Mouse (Mus musculus): ENCODE results near the gene Ogdh. TPM values are rescaled to one million over a fixed set of nuclear protein-coding genes. Genes with fewer than 3 reads are reported as not detected.

Gene Ogdh
- polyA plus RNA-seq, 1 experiment from 2014 or later = 91.4 TPM

DNA sequence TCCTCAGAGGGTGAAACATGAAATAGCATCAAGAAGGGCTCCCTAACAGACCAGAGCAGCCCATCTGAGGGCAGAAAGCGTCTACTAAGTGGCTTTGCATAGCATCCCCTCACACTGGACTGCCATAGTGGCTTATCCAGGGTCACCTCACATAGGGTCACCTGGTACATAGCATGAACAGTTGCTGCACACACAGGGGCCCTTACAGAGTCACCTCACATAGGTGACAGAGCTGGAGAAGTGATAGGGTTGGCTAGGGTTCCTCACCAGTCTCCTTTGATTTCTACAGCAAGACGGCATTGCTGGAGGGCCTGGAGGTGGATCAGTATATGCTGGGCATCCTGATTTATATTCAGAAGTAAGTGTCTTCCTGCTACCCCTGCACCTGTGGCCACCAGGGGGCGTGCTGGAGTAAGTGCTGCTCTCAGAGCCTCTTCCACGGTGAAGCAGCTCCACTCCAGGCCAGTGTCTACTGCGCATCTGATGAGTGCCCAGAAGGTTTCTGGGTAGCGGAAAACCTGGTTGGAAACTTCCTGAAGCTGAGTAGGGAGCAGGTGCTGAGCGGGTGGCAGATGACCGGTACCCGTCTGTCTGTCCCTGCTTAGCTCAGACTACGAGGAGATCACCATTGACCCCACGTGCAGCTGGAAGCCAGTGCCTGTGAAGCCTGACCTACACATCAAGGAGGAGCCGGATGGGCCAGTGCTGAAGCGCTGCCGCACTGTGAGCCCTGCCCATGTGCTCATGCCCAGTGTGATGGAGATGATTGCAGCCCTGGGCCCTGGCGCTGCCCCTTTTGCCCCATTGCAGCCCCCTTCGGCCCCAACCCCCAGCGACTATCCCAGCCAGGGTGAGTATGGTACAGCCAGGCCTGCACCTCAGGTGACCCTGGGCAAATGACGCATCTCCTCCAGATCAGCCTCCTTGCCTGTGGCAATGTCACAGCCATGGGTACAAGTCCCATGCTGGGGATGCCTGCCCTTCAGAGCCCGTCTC, 111.4 kb downstream of the Ogdh start:
- WGBS = 88% methylated on average over 19 of the region's 19 CpGs
- H3K4me1 ChIP-seq = peaks cover 43% of the 10 kb centered on the region
- no peak overlapping the region for H3K4me3 ChIP-seq
- no peak for ATAC-seq (ENCODE audit: insufficient number of reproducible peaks, low FRiP score, low TSS enrichment, low read depth)
- H3K36me3 ChIP-seq = peaks cover 75% of the 10 kb centered on the region
- no peaks in the 10 kb centered on the region for H3K27me3 ChIP-seq
- H3K4me2 ChIP-seq = no peak overlapping the region
- H3K27ac ChIP-seq = no peak overlapping the region
- H3K9ac ChIP-seq = no peak overlapping the region
- H3K9me3 ChIP-seq = no peaks in the 10 kb centered on the region

DNA sequence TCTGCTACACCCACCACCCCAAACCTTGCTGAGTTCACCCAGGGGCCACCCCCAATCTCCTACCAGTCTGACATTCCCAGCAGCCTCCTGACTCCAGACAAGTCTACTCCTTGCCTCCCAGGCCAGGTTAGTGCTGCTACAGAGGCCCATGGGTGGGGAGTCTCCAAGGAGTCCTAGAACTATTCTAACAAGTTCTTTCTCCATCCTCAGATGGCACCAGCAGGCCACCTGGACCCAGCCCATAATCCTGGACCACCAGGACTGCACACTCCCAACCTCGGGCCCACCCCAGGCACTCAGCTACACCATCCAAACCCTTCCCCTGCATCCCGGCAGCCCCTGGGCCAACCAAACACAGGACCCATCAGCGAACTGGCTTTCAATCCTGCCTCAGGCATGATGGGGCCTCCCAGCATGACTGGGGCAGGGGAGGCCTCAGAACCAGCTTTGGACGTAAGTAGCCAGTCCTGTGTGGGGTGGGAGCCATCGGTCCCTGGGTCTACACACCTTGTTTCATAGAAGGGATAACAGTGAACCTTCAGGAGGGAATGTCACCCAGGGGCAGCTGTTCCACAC, 112.5 kb downstream of the Ogdh start:
- Histone ChIP-seq H3K9me3 (no peaks in the 10 kb centered on the region), H3K4me3 (no peak overlapping the region), H3K27me3 (no peaks in the 10 kb centered on the region), H3K4me2 (no peak overlapping the region), H3K9ac (no peak overlapping the region), H3K27ac (peak overlapping the region; percentile 94), H3K4me1 (peaks cover 43% of the 10 kb centered on the region), H3K36me3 (peaks cover 64% of the 10 kb centered on the region)
- WGBS = 89% methylated on average over 5 of the region's 5 CpGs
- ATAC-seq (ENCODE audit: insufficient number of reproducible peaks, low FRiP score, low TSS enrichment, low read depth) = no peak

DNA sequence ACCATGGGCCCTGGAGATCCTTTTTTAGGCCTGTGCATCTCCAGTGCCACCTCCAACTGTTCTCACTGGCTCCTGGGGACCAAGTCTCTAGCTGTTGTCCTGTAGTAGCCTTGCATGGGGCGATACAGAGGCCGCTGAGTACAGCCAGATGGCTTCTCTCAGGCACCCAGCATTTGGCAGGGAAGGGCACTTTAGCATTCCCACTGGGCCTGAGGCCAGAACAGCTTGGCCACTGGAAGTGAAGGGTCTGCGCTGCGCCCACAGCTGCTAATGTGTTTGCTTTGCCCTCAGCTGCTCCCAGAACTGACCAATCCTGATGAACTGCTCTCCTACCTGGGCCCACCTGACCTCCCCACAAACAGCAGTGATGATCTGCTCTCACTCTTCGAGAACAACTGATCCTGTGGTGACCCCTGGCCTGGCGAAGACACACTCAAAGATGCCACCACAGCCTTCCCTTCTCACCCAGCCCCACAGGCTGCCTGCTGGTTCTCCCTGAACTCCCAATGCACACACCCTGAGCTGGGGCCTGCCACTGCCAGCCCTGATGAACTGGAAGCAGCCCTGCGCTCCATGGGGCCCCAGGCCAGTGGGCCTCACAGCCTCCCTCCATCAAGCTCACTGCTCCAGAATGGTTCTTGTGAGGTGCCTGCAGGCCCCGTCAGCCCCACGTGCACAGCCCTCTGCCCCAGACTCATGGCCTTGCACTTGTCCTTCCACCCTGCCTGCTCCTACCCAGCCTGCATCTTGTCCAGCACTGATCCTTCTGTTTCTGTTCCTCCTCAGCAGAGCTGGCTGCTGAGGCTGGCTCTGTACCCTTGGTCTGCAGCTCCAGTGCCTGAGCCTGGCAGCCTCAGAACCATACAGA, 113.5 kb downstream of the Ogdh start:
- Histone ChIP-seq H3K9me3 (no peaks in the 10 kb centered on the region), H3K4me3 (no peak overlapping the region), H3K27ac (peak overlapping the region; percentile 94), H3K36me3 (peaks cover 54% of the 10 kb centered on the region), H3K9ac (0 out of 2 replicates have a peak overlapping the region, but pooled peaks have one; percentile 26), H3K4me1 (peaks cover 43% of the 10 kb centered on the region), H3K27me3 (no peaks in the 10 kb centered on the region), H3K4me2 (no peak overlapping the region)
- WGBS = 68% methylated on average over 9 of the region's 9 CpGs
- ATAC-seq (ENCODE audit: insufficient number of reproducible peaks, low FRiP score, low TSS enrichment, low read depth) = no peak

GRCm38 (mm10) chr11:6405591-6406081, 114.2 kb downstream of the Ogdh start:
- 0 out of 2 replicates have a peak overlapping the region, but pooled peaks have one; percentile 26 for H3K9ac ChIP-seq
- H3K4me1 ChIP-seq = peaks cover 43% of the 10 kb centered on the region
- H3K27ac ChIP-seq = peak overlapping the region; percentile 94
- WGBS = 25% methylated on average over 4 of the region's 4 CpGs
- peak; percentile 66 for ATAC-seq (ENCODE audit: insufficient number of reproducible peaks, low FRiP score, low TSS enrichment, low read depth)
- H3K4me2 ChIP-seq = no peak overlapping the region
- H3K36me3 ChIP-seq = peaks cover 48% of the 10 kb centered on the region
- no peaks in the 10 kb centered on the region for H3K27me3 ChIP-seq
- H3K9me3 ChIP-seq = no peaks in the 10 kb centered on the region
- no peak overlapping the region for H3K4me3 ChIP-seq

Small RNAs within 50 kb of the gene (microRNA-seq; reads per million reads assigned to microRNA genes)
- not detected for gene Mir7651

Other genes with a start within 250 kb of the Ogdh start
- gene Camk2b, start 225.3 kb upstream of the Ogdh start, polyA plus RNA-seq (2015; fragmentation: Nextera tagmentation; extraction: Ambion mirVana) = 2.6 and 4.4 TPM in 2 replicates
- gene A730071L15Rik, start 91.6 kb upstream of the Ogdh start, polyA plus RNA-seq (2015; fragmentation: Nextera tagmentation; extraction: Ambion mirVana) = 0.24 and 0.37 TPM in 2 replicates
- gene Nudcd3, start 91.2 kb upstream of the Ogdh start, polyA plus RNA-seq (2015; fragmentation: Nextera tagmentation; extraction: Ambion mirVana) = 40.3 and 41.2 TPM in 2 replicates
- 0.07 and 0.13 TPM in 2 replicates for gene Npc1l1, start 61.5 kb upstream of the Ogdh start, polyA plus RNA-seq (2015; fragmentation: Nextera tagmentation; extraction: Ambion mirVana)
- 81.0 and 91.8 TPM in 2 replicates for gene Ddx56, start 23.9 kb upstream of the Ogdh start, polyA plus RNA-seq (2015; fragmentation: Nextera tagmentation; extraction: Ambion mirVana)
- 104 and 106 TPM in 2 replicates for gene Tmed4, start 16.8 kb upstream of the Ogdh start, polyA plus RNA-seq (2015; fragmentation: Nextera tagmentation; extraction: Ambion mirVana)
- 10.0 TPM in 2 replicates for gene Zmiz2, start 97.4 kb downstream of the Ogdh start, polyA plus RNA-seq (2015; fragmentation: Nextera tagmentation; extraction: Ambion mirVana)
- 4,193 and 4,412 TPM in 2 replicates for gene Ppia, start 123.8 kb downstream of the Ogdh start, polyA plus RNA-seq (2015; fragmentation: Nextera tagmentation; extraction: Ambion mirVana)
- gene H2afv, start 152.8 kb downstream of the Ogdh start, polyA plus RNA-seq (2015; fragmentation: Nextera tagmentation; extraction: Ambion mirVana) = 402 and 435 TPM in 2 replicates
- 29.2 and 29.9 TPM in 2 replicates for gene Purb, start 184.3 kb downstream of the Ogdh start, polyA plus RNA-seq (2015; fragmentation: Nextera tagmentation; extraction: Ambion mirVana)
- 3.6 and 4.2 TPM in 2 replicates for gene Myo1g, start 229.3 kb downstream of the Ogdh start, polyA plus RNA-seq (2015; fragmentation: Nextera tagmentation; extraction: Ambion mirVana)